ENCODE assay signal across 17 mouse cellular contexts in the genomic region with DNA sequence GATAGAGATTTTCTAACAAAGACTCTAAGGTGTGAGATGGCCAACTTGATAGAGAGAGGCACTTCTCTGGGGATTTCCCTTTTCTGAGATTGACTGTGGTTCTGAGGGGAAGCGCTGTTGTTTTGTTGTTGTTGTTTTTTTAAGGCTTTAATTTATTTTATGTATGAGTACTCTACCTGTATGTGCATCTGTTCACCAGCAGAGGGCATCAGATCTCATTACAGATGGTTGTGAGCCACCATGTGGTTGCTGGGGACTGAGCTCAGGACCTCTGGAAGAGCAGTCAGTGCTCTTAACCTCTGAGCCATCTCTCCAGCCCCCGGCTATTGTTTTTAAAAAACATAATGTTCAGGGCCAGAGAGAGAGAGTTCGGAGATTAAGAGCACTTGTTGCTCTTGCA. TPM values are rescaled to one million over a fixed set of nuclear protein-coding genes. Genes with fewer than 3 reads are reported as not detected.
DNase-seq lines count a peak whose midpoint lies in the region; ATAC-seq and TF ChIP-seq lines count a peak whose summit lies in the region.
"Not testable (repeated sequence)": the region's sequence is repeated elsewhere in the genome, so short reads cannot be mapped to it uniquely, and the experiment has no call there.
"Had no signal": no experiment of that assay in that cellular context is flagged by ENCODE, and none has a peak within 500 bp of the region (broad histone marks: within the 10 kb centered on the region; RNA-seq: fewer than 3 reads in every experiment).

No protein-coding gene starts in this region.

- not testable (repeated sequence) for H3K36me3 ChIP-seq in MEL (ENCODE audit: control insufficient read depth in 1 of 2, insufficient read depth in 2 of 2, low read length in 2 of 2); hindbrain, postnatal 0 days (ENCODE audit: insufficient read depth, low read length); lung, postnatal 0 days (ENCODE audit: insufficient read depth, low read length); splenic B cell, adult 2 months (ENCODE audit: control insufficient read depth, insufficient read depth, low read length, poor library complexity, severe bottlenecking)

- H3K27ac ChIP-seq in MEL (ENCODE audit: control insufficient read depth, low read depth, low read length); hindbrain, postnatal 0 days; layer of hippocampus, adult 2 months; lung, postnatal 0 days (ENCODE audit: low read length): not testable (repeated sequence)

- peak in 2 of 3 experiments; percentile 22 to 60; a peak in 4 of 6 replicates for TF ChIP-seq CTCF in MEL (IDR thresholded peaks at IDR 0.05 in 2 of 3, conservative IDR thresholded peaks at IDR 0.05 in 1 of 3; ENCODE audit: control insufficient read depth in 1 of 3, insufficient read depth in 1 of 3, low read depth in 2 of 3, low read length in 3 of 3, poor library complexity in 1 of 3, severe bottlenecking in 1 of 3)
- 0 out of 2 replicates have a peak, but pooled peaks have one; percentile 7 for TF ChIP-seq CTCF in brain, embryonic 14.5 days (IDR thresholded peaks at IDR 0.05; ENCODE audit: borderline replicate concordance, extremely low read depth, insufficient read depth, insufficient read length)
- peak; percentile 38 for TF ChIP-seq CTCF in hindbrain, postnatal 0 days (IDR thresholded peaks at IDR 0.05; ENCODE audit: low read depth)
- TF ChIP-seq CTCF in layer of hippocampus, adult 2 months (conservative IDR thresholded peaks at IDR 0.05) = peak; percentile 59
- peak; percentile 45 for TF ChIP-seq CTCF in lung, postnatal 0 days (IDR thresholded peaks at IDR 0.05)

- not testable (repeated sequence) for TF ChIP-seq EP300 in MEL (IDR thresholded peaks at IDR 0.05; ENCODE audit: low read depth in 1 of 2, low read length in 2 of 2); lung, postnatal 0 days (IDR thresholded peaks at IDR 0.05)

- not testable (repeated sequence) for H3K9me3 ChIP-seq in MEL (replicated peaks; ENCODE audit: insufficient read depth, low read length); hindbrain, postnatal 0 days (ENCODE audit: low read length); lung, postnatal 0 days (ENCODE audit: low read length)

- H3K4me1 ChIP-seq in MEL (ENCODE audit: control insufficient read depth in 1 of 2, insufficient read depth in 2 of 2, low read length in 2 of 2); hindbrain, postnatal 0 days (ENCODE audit: insufficient read depth, low read length); lung, postnatal 0 days (ENCODE audit: insufficient read depth, low read depth, low read length): not testable (repeated sequence)

- peak; percentile 20 for ATAC-seq in CD4-positive, CD25-positive, alpha-beta regulatory T cell, adult 4 months
- not testable (repeated sequence) for ATAC-seq in hindbrain, postnatal 0 days; lung, postnatal 0 days

- H3K27me3 ChIP-seq in MEL (ENCODE audit: control insufficient read depth in 1 of 2, insufficient read depth in 2 of 2, low read length in 2 of 2); lung, postnatal 0 days (replicated peaks; ENCODE audit: insufficient read depth, low read length); splenic B cell, adult 2 months (ENCODE audit: control insufficient read depth, insufficient read depth, low read length, poor library complexity, severe bottlenecking): not testable (repeated sequence)
- H3K27me3 ChIP-seq in hindbrain, postnatal 0 days (ENCODE audit: insufficient read depth, low read length) = peaks cover 18% of the 10 kb centered on the region; the same call in 1 of the 2 replicates

- not testable (repeated sequence) for H3K4me3 ChIP-seq in MEL (ENCODE audit: control insufficient read depth in 1 of 2, insufficient read depth in 1 of 2, low read depth in 2 of 2, low read length in 2 of 2); hindbrain, postnatal 0 days (ENCODE audit: low read length); layer of hippocampus, adult 2 months; lung, postnatal 0 days (ENCODE audit: low read depth, low read length)

- DNase-seq in 416B (ENCODE audit: low read depth) (peak; percentile 26), MEL (ENCODE audit: low read depth, low spot score) (peak; percentile 32)
- not testable (repeated sequence) for DNase-seq in brain, embryonic 14.5 days (ENCODE audit: low read depth); hindbrain, postnatal 0 days (ENCODE audit: low spot score); layer of hippocampus, adult 2 months (ENCODE audit: low spot score in 2 of 2); lung, postnatal 0 days (ENCODE audit: low spot score)
- DNase-seq in splenic B cell, adult 2 months (ENCODE audit: low read depth, low spot score) = peak; percentile 26

- not testable (repeated sequence) for H3K79me2 ChIP-seq in MEL (ENCODE audit: control insufficient read depth, insufficient read depth, low read length, poor library complexity)

- WGBS in hindbrain, postnatal 0 days = 96% methylated on average over 3 of the region's 3 CpGs
- WGBS in lung, postnatal 0 days = 89% methylated on average over 3 of the region's 3 CpGs

- peak; percentile 18 for TF ChIP-seq RAD21 in MEL (IDR thresholded peaks at IDR 0.05; ENCODE audit: low read depth, low read length)

- H3K9ac ChIP-seq in MEL (ENCODE audit: control insufficient read depth, low read depth, low read length, poor library complexity, severe bottlenecking); hindbrain, postnatal 0 days (replicated peaks; ENCODE audit: low read length); lung, postnatal 0 days (replicated peaks; ENCODE audit: low read depth): not testable (repeated sequence)

- H3K4me2 ChIP-seq in hindbrain, postnatal 0 days (ENCODE audit: low read depth, low read length); lung, postnatal 0 days (replicated peaks; ENCODE audit: low read depth, low read length): not testable (repeated sequence)

- not testable (repeated sequence) for TF ChIP-seq POLR2A in MEL (IDR thresholded peaks at IDR 0.05; ENCODE audit: control insufficient read depth in 1 of 2, insufficient read depth in 1 of 2, low read depth in 1 of 2, low read length in 2 of 2, poor library complexity in 1 of 2); brain, embryonic 14.5 days (IDR thresholded peaks at IDR 0.05; ENCODE audit: borderline replicate concordance, extremely low read depth, insufficient read depth, insufficient read length, poor library complexity, severe bottlenecking)

TF ChIP-seq in MEL, 35 proteins besides CTCF, POLR2A, EP300 and RAD21:
- TF ChIP-seq SMC3 (IDR thresholded peaks at IDR 0.05; ENCODE audit: low read depth, low read length) (peak; percentile 44), MXI1 (IDR thresholded peaks at IDR 0.05; ENCODE audit: low read depth, low read length) (0 out of 2 replicates have a peak, but pooled peaks have one; percentile 20)

RNA-seq across cellular contexts. Expression of a gene that starts 2.8 kb away (rescaled TPM):
- not detected for polyA plus RNA-seq in CD4-positive, CD25-positive, alpha-beta regulatory T cell, adult 4 months (2017; shearing (Covaris generic))
- total RNA-seq in MEL (2012; rRNA removed) = not detected in 2 replicates
- polyA plus RNA-seq in MEL (2012; ENCODE audit: insufficient read depth in 1 of 2, insufficient read length in 2 of 2, low read depth in 1 of 2, low replicate concordance in 2 of 2, missing spikeins in 1 of 2) = not detected
- 1.4 and 1.7 TPM in 2 replicates for polyA plus RNA-seq in brain, embryonic 14.5 days (2012; rRNA removed)
- total RNA-seq in hindbrain, postnatal 0 days (2014; rRNA removed) = 0.58 and 5.1 TPM in 2 replicates
- 4.8 and 5.4 TPM in 2 replicates for polyA plus RNA-seq in hindbrain, postnatal 0 days (2015; fragmentation: Nextera tagmentation; extraction: Ambion mirVana)
- total RNA-seq in layer of hippocampus, adult 2 months (2021) = 10 to 100 TPM; 16.8 to 19.0 TPM
- 14.4 TPM in 2 replicates for polyA plus RNA-seq in lung, postnatal 0 days (2015; fragmentation: Nextera tagmentation; extraction: Ambion mirVana)
- polyA plus RNA-seq: activated CD4-positive, CD25-positive, alpha-beta regulatory T cell, adult 4 months; heart, embryonic 12.5 days had no signal

RNA-seq across cellular contexts. Expression of a gene that starts 25.9 kb away (rescaled TPM):
- polyA plus RNA-seq in CD4-positive, CD25-positive, alpha-beta regulatory T cell, adult 4 months (2017; shearing (Covaris generic)) = 10 to 100 TPM; 21.9 to 23.6 TPM
- 5.8 TPM in 2 replicates for total RNA-seq in MEL (2012; rRNA removed)
- 10 to 100 TPM in 1 of 2 experiments, not detected in 1; 11.3 TPM for polyA plus RNA-seq in MEL (2012; ENCODE audit: insufficient read depth in 1 of 2, insufficient read length in 2 of 2, low read depth in 1 of 2, low replicate concordance in 2 of 2, missing spikeins in 1 of 2)
- polyA plus RNA-seq in brain, embryonic 14.5 days (2012; rRNA removed) = 51.8 and 63.3 TPM in 2 replicates
- 60.9 and 74.8 TPM in 2 replicates for total RNA-seq in hindbrain, postnatal 0 days (2014; rRNA removed)
- polyA plus RNA-seq in hindbrain, postnatal 0 days (2015; fragmentation: Nextera tagmentation; extraction: Ambion mirVana) = 25.4 and 26.8 TPM in 2 replicates
- total RNA-seq in layer of hippocampus, adult 2 months (2021) = 100 to 1,000 TPM in 1 of 2 experiments, 10 to 100 TPM in 1; 98.8 to 108 TPM
- 14.8 and 19.8 TPM in 2 replicates for polyA plus RNA-seq in lung, postnatal 0 days (2015; fragmentation: Nextera tagmentation; extraction: Ambion mirVana)

RNA-seq across cellular contexts. Expression of a gene that starts 57.9 kb away (rescaled TPM):
- polyA plus RNA-seq in CD4-positive, CD25-positive, alpha-beta regulatory T cell, adult 4 months (2017; shearing (Covaris generic)) = not detected
- total RNA-seq in MEL (2012; rRNA removed) = not detected in 2 replicates
- polyA plus RNA-seq in MEL (2012; ENCODE audit: insufficient read depth in 1 of 2, insufficient read length in 2 of 2, low read depth in 1 of 2, low replicate concordance in 2 of 2, missing spikeins in 1 of 2) = 1 to 10 TPM in 1 of 2 experiments, not detected in 1; 4.6 TPM
- polyA plus RNA-seq in brain, embryonic 14.5 days (2012; rRNA removed) = 0.08 and 0.10 TPM in 2 replicates
- not detected in 2 replicates for total RNA-seq in hindbrain, postnatal 0 days (2014; rRNA removed)
- not detected in 2 replicates for polyA plus RNA-seq in hindbrain, postnatal 0 days (2015; fragmentation: Nextera tagmentation; extraction: Ambion mirVana)
- 1 to 10 TPM; 2.3 to 4.6 TPM for total RNA-seq in layer of hippocampus, adult 2 months (2021)
- polyA plus RNA-seq in lung, postnatal 0 days (2015; fragmentation: Nextera tagmentation; extraction: Ambion mirVana) = not detected in 2 replicates
- polyA plus RNA-seq: embryonic facial prominence, embryonic 13.5 days; forebrain, embryonic 12.5 days; forebrain, embryonic 16.5 days; gonadal fat pad, adult 2 months; heart, embryonic 12.5 days; heart, embryonic 16.5 days; hindbrain, embryonic 11.5 days; hindbrain, embryonic 15.5 days had no signal

Comparison
In these comparisons a context has a peak if more than half of its experiments do, and no peak if none do; other contexts are left out.
1. CTCF ChIP-seq: peak in every context shown above with its lines; median percentile 59 in layer of hippocampus, adult 2 months; 45 in lung, postnatal 0 days; 41 in MEL; 38 in hindbrain, postnatal 0 days; 7 in brain, embryonic 14.5 days.